Mouse (Mus musculus) splenic B cell, adult 2 months (primary cell): ENCODE measurements around the gene Cdk6.
A peak's percentile ranks its signal among the peaks of the same experiment; 100 is the strongest.
"Not testable (repeated sequence)": the region's sequence is repeated elsewhere in the genome, so short reads cannot be mapped to it uniquely, and the experiment has no call there.

Experiments
- DNase-seq: peaks from one replicate; pipeline ENCODE4 v3.0.0-alpha.2; 2011; ENCODE audit warnings: low read depth, low spot score
- H3K27me3 ChIP-seq: 2 replicates; pipeline ENCODE4 v1.6.1; 2012; ENCODE audit warnings: mild to moderate bottlenecking, low read length, moderate library complexity, mixed read lengths; ENCODE audit not compliant: control insufficient read depth, poor library complexity, insufficient read depth, severe bottlenecking
- H3K36me3 ChIP-seq: 2 replicates; pipeline ENCODE4 v1.6.1; 2012; ENCODE audit warnings: mild to moderate bottlenecking, low read length, moderate library complexity, mixed read lengths; ENCODE audit not compliant: control insufficient read depth, poor library complexity, insufficient read depth, severe bottlenecking

Gene Cdk6

GRCm38 (mm10) chr5:3527041-3527691, 185.9 kb downstream of the Cdk6 start:
- no peaks in the 10 kb centered on the region for H3K27me3 ChIP-seq
- DNase-seq, result no peak
- H3K36me3 ChIP-seq, result 0 out of 2 replicates have a peak, but pooled peaks cover 2% of the 10 kb centered on the region

GRCm38 (mm10) chr5:3529585-3530189, 188.4 kb downstream of the Cdk6 start:
- H3K36me3 ChIP-seq, result no peaks in the 10 kb centered on the region
- no peaks in the 10 kb centered on the region for H3K27me3 ChIP-seq
- DNase-seq, result no peak

- H3K36me3 ChIP-seq, H3K27me3 ChIP-seq: not testable (repeated sequence)
These were observed 190.8 kb downstream of the Cdk6 start for GRCm38 (mm10) chr5:3532048-3532447.

DNA sequence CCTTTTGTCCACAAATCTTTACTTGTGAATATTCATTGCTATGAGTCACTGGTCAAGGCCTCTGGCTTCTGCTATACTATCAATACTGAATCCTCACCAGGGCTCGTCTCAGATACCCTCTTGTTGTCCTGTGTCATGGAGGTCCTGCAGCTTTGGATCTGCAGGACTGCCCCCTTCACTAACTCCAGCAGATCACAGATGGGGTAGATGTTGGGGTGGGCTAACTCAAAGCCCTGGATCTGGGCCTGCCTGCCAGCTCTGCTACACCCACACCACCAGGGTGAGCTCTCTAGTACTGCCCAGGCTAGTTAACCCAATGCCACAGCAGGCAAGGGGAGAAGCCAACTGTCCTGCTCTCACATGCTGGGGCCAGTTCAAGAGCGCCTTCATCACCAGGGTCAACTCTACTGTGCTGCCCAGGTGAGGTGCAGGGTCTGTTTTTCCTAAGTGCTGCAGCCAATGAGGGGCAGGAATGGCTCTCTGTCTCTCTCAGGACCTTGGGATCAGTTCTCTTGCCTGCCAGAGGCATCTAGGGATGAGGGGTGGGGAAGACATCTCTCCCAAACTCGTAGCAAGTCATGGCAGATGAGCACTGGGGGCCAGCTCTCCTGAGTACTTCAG, 195.4 kb downstream of the Cdk6 start:
- Histone ChIP-seq H3K27me3 (no peaks in the 10 kb centered on the region), H3K36me3 (no peaks in the 10 kb centered on the region)
- no peak for DNase-seq

More at GRCm38 (mm10) chr5:3532048-3532447, 190.8 kb downstream of the Cdk6 start:
- not testable (repeated sequence) for DNase-seq

DNA sequence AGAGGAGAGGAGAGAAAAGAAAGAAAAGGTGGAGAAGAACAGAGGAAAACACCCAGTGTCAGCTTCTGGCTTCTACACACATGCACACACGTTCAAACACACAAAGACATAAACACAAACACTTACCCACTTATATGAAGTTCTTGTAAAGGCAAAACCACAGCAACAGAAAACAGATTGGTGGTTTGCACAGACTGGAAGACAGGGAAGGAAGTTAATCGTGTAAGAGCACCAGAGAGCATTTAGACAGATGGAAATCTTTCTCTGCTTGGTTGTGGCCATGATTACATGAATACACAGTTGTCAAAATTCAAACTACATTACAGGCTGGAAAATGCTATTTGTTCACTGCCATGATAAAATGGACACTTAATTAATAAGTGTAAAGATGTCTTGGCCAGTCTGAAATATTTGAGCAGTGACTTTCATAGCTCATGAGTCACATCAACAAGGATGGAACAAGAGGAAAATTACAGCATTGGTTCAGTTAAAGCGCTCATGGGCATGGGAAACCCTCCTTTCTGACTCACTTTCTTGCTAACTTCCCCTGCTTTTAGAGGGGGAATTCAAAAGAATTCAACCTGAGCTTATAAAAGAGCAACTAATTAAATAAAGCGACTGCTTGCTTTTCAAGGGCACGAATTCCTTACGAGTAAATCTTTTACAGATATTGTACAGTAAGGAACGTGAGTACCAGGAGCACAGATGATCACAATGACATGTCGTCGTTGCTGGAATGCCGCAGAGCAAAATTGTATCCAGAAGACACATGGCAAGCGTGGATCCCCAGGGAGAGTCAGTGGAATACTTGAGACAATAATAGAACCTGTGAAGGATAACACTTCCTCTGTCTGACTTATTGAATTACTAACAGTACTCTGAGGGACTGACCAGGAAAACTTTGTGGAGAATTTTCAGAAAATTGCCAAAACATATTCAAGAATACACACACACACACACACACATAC, 197.5 kb downstream of the Cdk6 start:
- DNase-seq, result no peak
- Histone ChIP-seq H3K27me3 (no peaks in the 10 kb centered on the region), H3K36me3 (no peaks in the 10 kb centered on the region)

DNA sequence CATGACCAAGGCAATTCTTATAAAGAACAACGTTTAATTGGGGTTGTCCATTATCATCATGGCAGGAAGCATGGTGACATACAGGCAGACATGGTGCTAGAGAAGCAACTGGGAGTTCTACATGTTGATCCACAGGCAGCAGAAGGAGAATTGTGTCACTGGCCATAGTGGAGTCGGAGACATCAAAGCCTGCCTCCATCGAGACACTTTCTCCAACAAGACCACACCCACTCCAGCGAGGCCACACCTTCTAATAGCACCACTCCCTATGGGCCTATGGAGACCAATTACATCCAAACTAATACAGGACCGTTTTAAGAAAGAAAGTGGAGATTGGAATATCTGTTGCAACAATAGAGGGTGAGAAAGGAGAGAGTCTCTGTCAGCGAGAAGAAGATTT, 200.6 kb downstream of the Cdk6 start:
- H3K36me3 ChIP-seq, result no peaks in the 10 kb centered on the region
- no peaks in the 10 kb centered on the region for H3K27me3 ChIP-seq
- no peak for DNase-seq

GRCm38 (mm10) chr5:3543629-3544479, 202.6 kb downstream of the Cdk6 start, which contains the start of gene Fam133b:
TSS of gene Fam133b (plus strand) at chr5:3543833.
- H3K36me3 ChIP-seq, result no peaks in the 10 kb centered on the region
- no peaks in the 10 kb centered on the region for H3K27me3 ChIP-seq
- peak; percentile 94 for DNase-seq

- H3K27me3 ChIP-seq, result no peaks in the 10 kb centered on the region
- H3K36me3 ChIP-seq, result no peaks in the 10 kb centered on the region
- DNase-seq, result no peak
These were observed 203.1 kb downstream of the Cdk6 start for GRCm38 (mm10) chr5:3544480-3544769.

GRCm38 (mm10) chr5:3546226-3546625, 204.9 kb downstream of the Cdk6 start:
- DNase-seq, result peak; percentile 4
- no peaks in the 10 kb centered on the region for H3K27me3 ChIP-seq
- H3K36me3 ChIP-seq, result no peaks in the 10 kb centered on the region

DNA sequence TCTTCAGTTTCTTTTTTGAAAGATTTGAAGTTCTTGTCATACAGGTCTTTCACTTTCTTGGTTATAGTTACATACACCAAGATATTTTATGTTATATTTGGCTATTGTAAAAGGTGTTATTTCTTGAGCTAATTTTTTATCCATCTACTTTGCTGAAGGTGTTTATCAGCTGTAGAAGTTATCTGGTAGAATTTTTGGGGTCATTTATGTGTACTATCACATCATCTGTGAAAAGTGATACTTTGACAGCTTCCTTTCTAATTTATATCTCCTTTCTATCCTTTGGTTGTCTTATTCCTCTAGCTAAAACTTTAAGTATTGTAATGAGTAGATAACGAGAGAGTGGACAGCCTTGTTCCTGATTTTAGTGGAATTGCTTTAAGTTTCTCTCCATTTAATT, 210.2 kb downstream of the Cdk6 start:
- Histone ChIP-seq H3K36me3 (peaks cover 7% of the 10 kb centered on the region; the same call in 1 of the 2 replicates), H3K27me3 (no peaks in the 10 kb centered on the region)
- no peak for DNase-seq

DNA sequence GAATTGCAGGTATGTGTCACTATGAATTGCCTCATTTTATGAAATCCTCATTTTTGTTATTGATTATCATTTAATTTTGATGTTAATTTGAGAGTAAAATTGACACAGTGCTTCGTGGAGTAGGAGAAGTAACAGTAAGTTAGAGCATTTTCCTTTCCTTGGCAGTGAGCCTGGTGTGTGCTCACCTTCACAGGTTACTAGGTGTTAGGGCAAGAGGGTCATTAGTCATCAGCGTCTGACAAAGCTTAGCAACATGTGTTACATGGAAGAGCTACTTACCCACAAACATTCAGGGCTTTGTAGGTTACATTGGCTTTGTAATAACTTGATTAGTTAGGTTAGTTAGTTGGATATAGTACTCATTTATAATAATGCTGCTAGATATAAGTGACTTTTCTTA, 212.9 kb downstream of the Cdk6 start:
- no peak for DNase-seq
- peaks cover 7% of the 10 kb centered on the region; the same call in 1 of the 2 replicates for H3K36me3 ChIP-seq
- no peaks in the 10 kb centered on the region for H3K27me3 ChIP-seq

DNA sequence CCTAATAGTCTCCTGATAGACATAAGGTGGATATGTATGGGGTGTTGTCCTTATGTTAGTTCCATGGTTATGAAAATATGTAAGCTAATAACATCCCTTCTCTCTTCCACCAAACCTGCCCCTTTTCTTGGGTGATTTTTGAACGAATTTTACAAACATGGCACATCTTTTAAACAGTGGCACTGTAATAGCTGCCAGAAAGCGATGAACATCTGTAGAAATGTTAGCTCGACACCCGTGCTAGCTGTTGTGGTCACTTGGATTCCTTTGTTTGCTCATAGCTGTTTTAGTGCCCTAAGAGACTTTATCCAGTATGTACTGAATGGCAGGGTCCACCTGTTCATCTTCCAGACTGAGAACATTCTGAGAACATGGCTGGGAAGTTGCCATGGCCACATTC, 230.0 kb downstream of the Cdk6 start, which contains the start of gene 1700109H08Rik:
1700109H08Rik (plus strand) TSS at position 301 of the 400 bp plus-strand sequence.
- H3K36me3 ChIP-seq, result peaks cover 22% of the 10 kb centered on the region
- H3K27me3 ChIP-seq, result no peaks in the 10 kb centered on the region
- DNase-seq, result no peak

DNA sequence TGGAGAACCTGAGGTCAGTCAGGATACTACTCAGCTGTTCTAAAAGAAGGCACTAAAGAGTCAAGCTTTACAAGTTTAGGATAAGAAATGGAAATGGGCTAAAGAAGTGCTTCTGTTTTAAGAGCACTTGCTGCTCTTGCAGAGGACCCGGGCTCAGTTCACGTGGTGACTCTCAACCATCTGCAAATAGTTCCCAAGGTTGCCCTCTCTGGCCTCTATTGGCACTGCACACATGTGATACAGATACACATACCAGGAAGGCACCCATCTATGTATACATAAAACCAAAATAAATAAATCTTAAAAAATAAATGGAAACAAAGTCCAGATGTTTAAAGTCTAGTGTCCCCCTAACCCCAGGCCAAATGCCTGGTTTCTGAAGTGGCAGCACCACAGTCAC, 233.5 kb downstream of the Cdk6 start:
- no peak for DNase-seq
- H3K27me3 ChIP-seq, result no peaks in the 10 kb centered on the region
- H3K36me3 ChIP-seq, result peaks cover 21% of the 10 kb centered on the region

- DNase-seq, result no peak
- no peaks in the 10 kb centered on the region for H3K27me3 ChIP-seq
These were observed 236.7 kb downstream of the Cdk6 start for GRCm38 (mm10) chr5:3577939-3578338.

More at GRCm38 (mm10) chr5:3577939-3578338, 236.7 kb downstream of the Cdk6 start:
- H3K36me3 ChIP-seq, result peaks cover 17% of the 10 kb centered on the region
